Mouse (Mus musculus): ENCODE results near the gene Tmem104. TPM values are rescaled to one million over a fixed set of nuclear protein-coding genes. Genes with fewer than 3 reads are reported as not detected.

The Tmem104 gene
- polyA plus RNA-seq, 1 experiment from 2014 or later: 12.5 TPM

GRCm38 (mm10) chr11:115198932-115199384 is 11.7 kb downstream of the Tmem104 start:
- DNase-seq (ENCODE audit: low spot score) (no peak), ATAC-seq (ENCODE audit: low read depth) (no peak)
- Histone ChIP-seq H3K27me3 (replicated peaks; ENCODE audit: control insufficient read depth, insufficient read depth, low read length) (no peaks in the 10 kb centered on the region), H3K9me3 (ENCODE audit: control insufficient read depth, low read length) (no peaks in the 10 kb centered on the region), H3K4me1 (ENCODE audit: control insufficient read depth, insufficient read depth, low read length) (no peaks in the 10 kb centered on the region), H3K4me2 (ENCODE audit: low read depth, low read length) (no peak overlapping the region), H3K4me3 (ENCODE audit: low read depth, low read length) (no peak overlapping the region), H3K9ac (ENCODE audit: low read depth, low read length) (no peak overlapping the region), H3K36me3 (ENCODE audit: control insufficient read depth, insufficient read depth, low read length) (peaks cover 14% of the 10 kb centered on the region; the same call in 1 of the 2 replicates), H3K27ac (replicated peaks; ENCODE audit: low read depth, low read length) (no peak overlapping the region)
- WGBS: 65% methylated on average over 12 of the region's 12 CpGs

GRCm38 (mm10) chr11:115200520-115200919 is 13.2 kb downstream of the Tmem104 start:
- ATAC-seq (ENCODE audit: low read depth) (no peak), DNase-seq (ENCODE audit: low spot score) (no peak)
- Histone ChIP-seq H3K9me3 (ENCODE audit: control insufficient read depth, low read length) (no peaks in the 10 kb centered on the region), H3K9ac (ENCODE audit: low read depth, low read length) (no peak overlapping the region), H3K27me3 (replicated peaks; ENCODE audit: control insufficient read depth, insufficient read depth, low read length) (no peaks in the 10 kb centered on the region), H3K27ac (replicated peaks; ENCODE audit: low read depth, low read length) (no peak overlapping the region), H3K4me3 (ENCODE audit: low read depth, low read length) (no peak overlapping the region), H3K4me2 (ENCODE audit: low read depth, low read length) (no peak overlapping the region), H3K4me1 (ENCODE audit: control insufficient read depth, insufficient read depth, low read length) (no peaks in the 10 kb centered on the region), H3K36me3 (ENCODE audit: control insufficient read depth, insufficient read depth, low read length) (peaks cover 24% of the 10 kb centered on the region; the same call in 1 of the 2 replicates)
- 78% methylated on average over 3 of the region's 4 CpGs for WGBS

- peaks cover 36% of the 10 kb centered on the region; the same call in 1 of the 2 replicates for H3K36me3 ChIP-seq (ENCODE audit: control insufficient read depth, insufficient read depth, low read length)
- peak; percentile 89 for ATAC-seq (ENCODE audit: low read depth)
These were observed 15.0 kb downstream of the Tmem104 start for GRCm38 (mm10) chr11:115202316-115202715.

GRCm38 (mm10) chr11:115202756-115203155 is 15.5 kb downstream of the Tmem104 start:
- no peaks in the 10 kb centered on the region for H3K27me3 ChIP-seq (replicated peaks; ENCODE audit: control insufficient read depth, insufficient read depth, low read length)
- no peak overlapping the region for H3K27ac ChIP-seq (replicated peaks; ENCODE audit: low read depth, low read length)
- DNase-seq (ENCODE audit: low spot score): no peak
- H3K4me3 ChIP-seq (ENCODE audit: low read depth, low read length): no peak overlapping the region
- H3K36me3 ChIP-seq (ENCODE audit: control insufficient read depth, insufficient read depth, low read length): peaks cover 36% of the 10 kb centered on the region; the same call in 1 of the 2 replicates
- no peak overlapping the region for H3K9ac ChIP-seq (ENCODE audit: low read depth, low read length)
- ATAC-seq (ENCODE audit: low read depth): no peak
- no peak overlapping the region for H3K4me2 ChIP-seq (ENCODE audit: low read depth, low read length)
- WGBS: 91% methylated on average over 9 of the region's 9 CpGs
- no peaks in the 10 kb centered on the region for H3K4me1 ChIP-seq (ENCODE audit: control insufficient read depth, insufficient read depth, low read length)
- no peaks in the 10 kb centered on the region for H3K9me3 ChIP-seq (ENCODE audit: control insufficient read depth, low read length)

More at GRCm38 (mm10) chr11:115202316-115202715, 15.0 kb downstream of the Tmem104 start:
- no peak overlapping the region for H3K4me2 ChIP-seq (ENCODE audit: low read depth, low read length)
- H3K4me3 ChIP-seq (ENCODE audit: low read depth, low read length): no peak overlapping the region
- H3K4me1 ChIP-seq (ENCODE audit: control insufficient read depth, insufficient read depth, low read length): no peaks in the 10 kb centered on the region
- no peak overlapping the region for H3K27ac ChIP-seq (replicated peaks; ENCODE audit: low read depth, low read length)
- H3K27me3 ChIP-seq (replicated peaks; ENCODE audit: control insufficient read depth, insufficient read depth, low read length): no peaks in the 10 kb centered on the region
- WGBS: 18% methylated on average over 12 of the region's 12 CpGs
- no peaks in the 10 kb centered on the region for H3K9me3 ChIP-seq (ENCODE audit: control insufficient read depth, low read length)
- H3K9ac ChIP-seq (ENCODE audit: low read depth, low read length): no peak overlapping the region
- DNase-seq (ENCODE audit: low spot score): peak; percentile 81

- ATAC-seq (ENCODE audit: low read depth) (no peak), DNase-seq (ENCODE audit: low spot score) (no peak)
- Histone ChIP-seq H3K27ac (replicated peaks; ENCODE audit: low read depth, low read length) (no peak overlapping the region), H3K4me1 (ENCODE audit: control insufficient read depth, insufficient read depth, low read length) (no peaks in the 10 kb centered on the region; the same call in 1 of the 2 replicates), H3K4me2 (ENCODE audit: low read depth, low read length) (no peak overlapping the region), H3K4me3 (ENCODE audit: low read depth, low read length) (no peak overlapping the region), H3K36me3 (ENCODE audit: control insufficient read depth, insufficient read depth, low read length) (peaks cover 38% of the 10 kb centered on the region; the same call in 1 of the 2 replicates), H3K27me3 (replicated peaks; ENCODE audit: control insufficient read depth, insufficient read depth, low read length) (no peaks in the 10 kb centered on the region), H3K9me3 (ENCODE audit: control insufficient read depth, low read length) (no peaks in the 10 kb centered on the region), H3K9ac (ENCODE audit: low read depth, low read length) (no peak overlapping the region)
- WGBS: 77% methylated on average over 12 of the region's 12 CpGs
These were observed 20.8 kb downstream of the Tmem104 start for GRCm38 (mm10) chr11:115208126-115208525.

- 0 out of 2 replicates have a peak overlapping the region, but pooled peaks have one; percentile 5 for H3K9ac ChIP-seq (ENCODE audit: low read depth, low read length)
- H3K4me2 ChIP-seq (ENCODE audit: low read depth, low read length): no peak overlapping the region
- no peaks in the 10 kb centered on the region for H3K9me3 ChIP-seq (ENCODE audit: control insufficient read depth, low read length)
- no peaks in the 10 kb centered on the region; the same call in 1 of the 2 replicates for H3K4me1 ChIP-seq (ENCODE audit: control insufficient read depth, insufficient read depth, low read length)
- ATAC-seq (ENCODE audit: low read depth) (0 out of 2 replicates have a peak, but pooled peaks have one; percentile 16), DNase-seq (ENCODE audit: low spot score) (no peak)
- no peaks in the 10 kb centered on the region for H3K27me3 ChIP-seq (replicated peaks; ENCODE audit: control insufficient read depth, insufficient read depth, low read length)
- 70% methylated on average over 25 of the region's 25 CpGs for WGBS
- H3K4me3 ChIP-seq (ENCODE audit: low read depth, low read length): no peak overlapping the region
- peaks cover 38% of the 10 kb centered on the region; the same call in 1 of the 2 replicates for H3K36me3 ChIP-seq (ENCODE audit: control insufficient read depth, insufficient read depth, low read length)
- H3K27ac ChIP-seq (replicated peaks; ENCODE audit: low read depth, low read length): no peak overlapping the region
These were observed 21.8 kb downstream of the Tmem104 start for GRCm38 (mm10) chr11:115208776-115209732.

- WGBS: 74% methylated on average over 7 of the region's 7 CpGs
- H3K27ac ChIP-seq (replicated peaks; ENCODE audit: low read depth, low read length): no peak overlapping the region
These were observed 22.7 kb downstream of the Tmem104 start for GRCm38 (mm10) chr11:115209958-115210357.

GRCm38 (mm10) chr11:115212116-115212515 is 24.8 kb downstream of the Tmem104 start:
- ATAC-seq (ENCODE audit: low read depth): no peak
- no peak overlapping the region for H3K9ac ChIP-seq (ENCODE audit: low read depth, low read length)
- no peaks in the 10 kb centered on the region for H3K9me3 ChIP-seq (ENCODE audit: control insufficient read depth, low read length)
- no peaks in the 10 kb centered on the region; the same call in 1 of the 2 replicates for H3K4me1 ChIP-seq (ENCODE audit: control insufficient read depth, insufficient read depth, low read length)
- no peak for DNase-seq (ENCODE audit: low spot score)
- H3K4me2 ChIP-seq (ENCODE audit: low read depth, low read length): no peak overlapping the region
- H3K36me3 ChIP-seq (ENCODE audit: control insufficient read depth, insufficient read depth, low read length): peaks cover 17% of the 10 kb centered on the region; the same call in 1 of the 2 replicates
- 50% methylated on average over 13 of the region's 13 CpGs for WGBS
- no peaks in the 10 kb centered on the region for H3K27me3 ChIP-seq (replicated peaks; ENCODE audit: control insufficient read depth, insufficient read depth, low read length)
- no peak overlapping the region for H3K27ac ChIP-seq (replicated peaks; ENCODE audit: low read depth, low read length)
- no peak overlapping the region for H3K4me3 ChIP-seq (ENCODE audit: low read depth, low read length)

More at GRCm38 (mm10) chr11:115209958-115210357, 22.7 kb downstream of the Tmem104 start:
- Histone ChIP-seq H3K9me3 (ENCODE audit: control insufficient read depth, low read length) (no peaks in the 10 kb centered on the region), H3K4me2 (ENCODE audit: low read depth, low read length) (no peak overlapping the region), H3K4me3 (ENCODE audit: low read depth, low read length) (no peak overlapping the region), H3K4me1 (ENCODE audit: control insufficient read depth, insufficient read depth, low read length) (no peaks in the 10 kb centered on the region; the same call in 1 of the 2 replicates), H3K9ac (ENCODE audit: low read depth, low read length) (0 out of 2 replicates have a peak overlapping the region, but pooled peaks have one; percentile 2), H3K36me3 (ENCODE audit: control insufficient read depth, insufficient read depth, low read length) (peaks cover 35% of the 10 kb centered on the region; the same call in 1 of the 2 replicates), H3K27me3 (replicated peaks; ENCODE audit: control insufficient read depth, insufficient read depth, low read length) (no peaks in the 10 kb centered on the region)
- ATAC-seq (ENCODE audit: low read depth) (no peak), DNase-seq (ENCODE audit: low spot score) (no peak)
